Comparison of ENCODE assay signal across 19 mouse cellular contexts in the genomic region with DNA sequence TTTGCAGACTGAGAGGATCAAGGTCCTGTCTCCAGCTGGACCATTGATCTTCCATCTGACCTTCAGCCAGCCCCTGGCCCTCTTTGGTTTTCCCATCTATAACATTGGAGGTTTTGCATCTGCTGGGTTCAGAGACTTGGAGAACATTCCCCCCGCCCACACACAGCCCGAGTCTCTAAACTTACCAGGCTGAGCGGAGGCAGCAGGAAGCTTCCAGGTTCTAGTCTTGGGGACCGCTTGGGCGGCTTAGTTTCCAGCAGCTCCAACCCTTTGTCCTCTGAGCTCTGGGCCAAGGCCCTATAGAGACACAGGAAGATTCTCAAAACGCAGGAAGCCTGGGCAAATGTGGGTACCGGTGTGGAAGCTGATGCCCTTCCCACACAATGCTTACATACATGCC. TPM values are rescaled to one million over a fixed set of nuclear protein-coding genes. Genes with fewer than 3 reads are reported as not detected.
"Had no signal": no experiment of that assay in that cellular context is flagged by ENCODE, and none has a peak within 500 bp of the region (broad histone marks: within the 10 kb centered on the region; RNA-seq: fewer than 3 reads in every experiment).

No protein-coding gene starts in this region.

- H3K9ac ChIP-seq: lung, embryonic 14.5 days; neural tube, embryonic 13.5 days; neural tube, embryonic 15.5 days had no signal

- H3K4me3 ChIP-seq: midbrain, embryonic 10.5 days; midbrain, embryonic 12.5 days; myocyte; neural tube, embryonic 13.5 days; neural tube, embryonic 15.5 days had no signal

- H3K36me3 ChIP-seq: midbrain, embryonic 10.5 days; midbrain, embryonic 12.5 days had no signal

- DNase-seq: lung, adult 18-20 months; lung, embryonic 14.5 days; lung, postnatal 10 days; lung, postnatal 4 days; midbrain, embryonic 14.5 days; retina, postnatal 1 day; right cerebral cortex, postnatal 14 days; right cerebral cortex, postnatal 4 days; spleen, adult 18-20 months; thymus, adult 18-20 months; thymus, postnatal 14 days; thymus, postnatal 36 days had no signal

- H3K9me3 ChIP-seq: midbrain, embryonic 10.5 days; midbrain, embryonic 12.5 days; neural tube, embryonic 13.5 days; neural tube, embryonic 15.5 days had no signal

- ATAC-seq: midbrain, embryonic 16.5 days had no signal

- H3K4me2 ChIP-seq: lung, embryonic 14.5 days; midbrain, embryonic 12.5 days; neural tube, embryonic 13.5 days; neural tube, embryonic 15.5 days had no signal

- H3K27ac ChIP-seq: neural tube, embryonic 13.5 days; neural tube, embryonic 15.5 days had no signal

- H3K27me3 ChIP-seq: neural tube, embryonic 13.5 days; neural tube, embryonic 15.5 days had no signal

RNA-seq across cellular contexts. Expression of gene Psg16, which starts 34.5 kb away (rescaled TPM):
- polyA plus RNA-seq: myocyte; small intestine, adult 2 months had no signal

RNA-seq across cellular contexts. Expression of gene Gm42372, which starts 56.5 kb away (rescaled TPM):
- polyA plus RNA-seq: myocyte had no signal
